Mouse (Mus musculus): ENCODE results near the gene Eef1a2. TPM values are rescaled to one million over a fixed set of nuclear protein-coding genes. Genes with fewer than 3 reads are reported as not detected.

Eef1a2 gene
- total and polyA plus RNA-seq, 3 experiments, result not detected

- Histone ChIP-seq H3K9ac (ENCODE audit: insufficient read depth, low read depth) (no peak overlapping the region), H3K9me3 (replicated peaks; ENCODE audit: low read length) (no peaks in the 10 kb centered on the region), H3K36me3 (replicated peaks in 1 of 2; ENCODE audit: control insufficient read depth in 1 of 2, insufficient read depth in 1 of 2, low read length in 1 of 2) (no peaks in the 10 kb centered on the region), H3K27me3 (replicated peaks) (peaks cover 79% of the 10 kb centered on the region), H3K4me3 (replicated peaks in 1 of 3; ENCODE audit: low read depth in 2 of 3, low read length in 2 of 3, poor library complexity in 1 of 3) (no peak overlapping the region), H3K27ac (ENCODE audit: insufficient read depth, low read depth) (no peak overlapping the region), H3K4me2 (ENCODE audit: insufficient read depth, low read depth, poor library complexity, severe bottlenecking) (no peak overlapping the region), H3K79me2 (replicated peaks; ENCODE audit: control insufficient read depth, extremely low read depth, insufficient read depth, poor library complexity, severe bottlenecking) (no peaks in the 10 kb centered on the region), H3K4me1 (ENCODE audit: control insufficient read depth in 1 of 2, insufficient read depth in 2 of 2) (peaks cover 2 to 9% of the 10 kb centered on the region in 2 experiments; a peak in 3 of 4 replicates)
- TF ChIP-seq UBTF (IDR thresholded peaks at IDR 0.05; ENCODE audit: low read depth, low read length) (no peak), CHD2 (IDR thresholded peaks at IDR 0.05; ENCODE audit: low read length) (no peak), EP300 (IDR thresholded peaks at IDR 0.05; ENCODE audit: low read length) (no peak)
- DNase-seq (ENCODE audit: extremely low read depth), result no peak
- in situ Hi-C loops (cut with MboI; ENCODE audit: low pct_ligation_motif_present, low pct_unique_long_range_greater_than_20kb, low sequenced_read_pairs), result no loop called here
- dilution Hi-C loops (cut with MboI; ENCODE audit: extremely low pct_ligation_motif_present, extremely low pct_unique_long_range_greater_than_20kb, low sequenced_read_pairs), result no loop called here
Observed at GRCm38 (mm10) chr2:181152701-181153100, 4.1 kb downstream of the Eef1a2 start.

GRCm38 (mm10) chr2:181150281-181150680 is 6.5 kb downstream of the Eef1a2 start:
- dilution Hi-C loops (cut with MboI; ENCODE audit: extremely low pct_ligation_motif_present, extremely low pct_unique_long_range_greater_than_20kb, low sequenced_read_pairs), result no loop called here
- DNase-seq (ENCODE audit: extremely low read depth), result no peak

GRCm38 (mm10) chr2:181148318-181148955 is 8.4 kb downstream of the Eef1a2 start:
- peak; percentile 35; the same call in 1 of the 2 replicates for TF ChIP-seq NRF1 (IDR thresholded peaks at IDR 0.05; ENCODE audit: low read depth, low read length)
- TF ChIP-seq CTCF (conservative IDR thresholded peaks at IDR 0.05 in 1 of 2, IDR thresholded peaks at IDR 0.05 in 1 of 2; ENCODE audit: low read depth in 2 of 2, low read length in 2 of 2), result no peak
- no peak for TF ChIP-seq IRF4 (IDR thresholded peaks at IDR 0.05; ENCODE audit: low read depth, low read length)
- dilution Hi-C loops (cut with MboI; ENCODE audit: extremely low pct_ligation_motif_present, extremely low pct_unique_long_range_greater_than_20kb, low sequenced_read_pairs) (no loop called here), in situ Hi-C loops (cut with MboI; ENCODE audit: low pct_ligation_motif_present, low pct_unique_long_range_greater_than_20kb, low sequenced_read_pairs) (no loop called here)
- Histone ChIP-seq H3K36me3 (replicated peaks in 1 of 2; ENCODE audit: control insufficient read depth in 1 of 2, insufficient read depth in 1 of 2, low read length in 1 of 2) (no peaks in the 10 kb centered on the region), H3K27me3 (replicated peaks) (peaks cover 95% of the 10 kb centered on the region), H3K9me3 (replicated peaks; ENCODE audit: low read length) (no peaks in the 10 kb centered on the region), H3K4me2 (ENCODE audit: insufficient read depth, low read depth, poor library complexity, severe bottlenecking) (peak overlapping the region; percentile 92), H3K9ac (ENCODE audit: insufficient read depth, low read depth) (no peak overlapping the region), H3K79me2 (replicated peaks; ENCODE audit: control insufficient read depth, extremely low read depth, insufficient read depth, poor library complexity, severe bottlenecking) (no peaks in the 10 kb centered on the region), H3K4me3 (replicated peaks in 1 of 3; ENCODE audit: low read depth in 2 of 3, low read length in 2 of 3, poor library complexity in 1 of 3) (peak overlapping the region in 2 of 3 experiments; percentile 21 to 79), H3K27ac (ENCODE audit: insufficient read depth, low read depth) (no peak overlapping the region), H3K4me1 (ENCODE audit: control insufficient read depth in 1 of 2, insufficient read depth in 2 of 2) (peaks cover 2 to 9% of the 10 kb centered on the region in 2 experiments; a peak in 3 of 4 replicates)
- no peak for DNase-seq (ENCODE audit: extremely low read depth)

More at GRCm38 (mm10) chr2:181150281-181150680, 6.5 kb downstream of the Eef1a2 start:
- TF ChIP-seq GABPA (IDR thresholded peaks at IDR 0.05; ENCODE audit: insufficient replicate concordance, low read depth, low read length) (no peak), RCOR1 (conservative IDR thresholded peaks at IDR 0.05; ENCODE audit: low read depth, low read length) (no peak), JUND (conservative IDR thresholded peaks at IDR 0.05; ENCODE audit: low read depth, low read length) (no peak), TBP (conservative IDR thresholded peaks at IDR 0.05; ENCODE audit: low read depth, low read length) (no peak), CHD2 (IDR thresholded peaks at IDR 0.05; ENCODE audit: low read length) (no peak), NRF1 (IDR thresholded peaks at IDR 0.05; ENCODE audit: low read depth, low read length) (no peak), UBTF (IDR thresholded peaks at IDR 0.05; ENCODE audit: low read depth, low read length) (no peak), ELF1 (IDR thresholded peaks at IDR 0.05; ENCODE audit: low read depth, low read length) (no peak), MAFK (IDR thresholded peaks at IDR 0.05; ENCODE audit: insufficient replicate concordance, low read length) (no peak), TCF12 (IDR thresholded peaks at IDR 0.05; ENCODE audit: low read depth, low read length) (no peak), KAT2A (IDR thresholded peaks at IDR 0.05; ENCODE audit: insufficient replicate concordance, low read length) (no peak), ZC3H11A (IDR thresholded peaks at IDR 0.05; ENCODE audit: low read depth, low read length) (no peak), MXI1 (IDR thresholded peaks at IDR 0.05; ENCODE audit: low read depth, low read length) (no peak), MAX (IDR thresholded peaks at IDR 0.05; ENCODE audit: low read length) (no peak), USF2 (conservative IDR thresholded peaks at IDR 0.05; ENCODE audit: low read depth, low read length) (no peak), E2F4 (IDR thresholded peaks at IDR 0.05; ENCODE audit: insufficient replicate concordance, low read depth, low read length) (no peak)
- no peak overlapping the region for H3K9ac ChIP-seq (ENCODE audit: insufficient read depth, low read depth)
- peaks cover 2 to 9% of the 10 kb centered on the region in 2 experiments; a peak in 3 of 4 replicates for H3K4me1 ChIP-seq (ENCODE audit: control insufficient read depth in 1 of 2, insufficient read depth in 2 of 2)
- H3K4me3 ChIP-seq (replicated peaks in 1 of 3; ENCODE audit: low read depth in 2 of 3, low read length in 2 of 3, poor library complexity in 1 of 3), result no peak overlapping the region
- no peak overlapping the region for H3K27ac ChIP-seq (ENCODE audit: insufficient read depth, low read depth)
- in situ Hi-C loops (cut with MboI; ENCODE audit: low pct_ligation_motif_present, low pct_unique_long_range_greater_than_20kb, low sequenced_read_pairs), result no loop called here
- H3K36me3 ChIP-seq (replicated peaks in 1 of 2; ENCODE audit: control insufficient read depth in 1 of 2, insufficient read depth in 1 of 2, low read length in 1 of 2), result no peaks in the 10 kb centered on the region
- no peak overlapping the region for H3K4me2 ChIP-seq (ENCODE audit: insufficient read depth, low read depth, poor library complexity, severe bottlenecking)
- H3K9me3 ChIP-seq (replicated peaks; ENCODE audit: low read length), result no peaks in the 10 kb centered on the region
- H3K27me3 ChIP-seq (replicated peaks), result peaks cover 92% of the 10 kb centered on the region
- H3K79me2 ChIP-seq (replicated peaks; ENCODE audit: control insufficient read depth, extremely low read depth, insufficient read depth, poor library complexity, severe bottlenecking), result no peaks in the 10 kb centered on the region

Data from CH12.LX (cell line).